Mouse (Mus musculus) kidney, postnatal 0 days (tissue): ENCODE measurements around the gene Gm6588. TPM values are rescaled to one million over a fixed set of nuclear protein-coding genes. Genes with fewer than 3 reads are reported as not detected.
A peak's percentile ranks its signal among the peaks of the same experiment; 100 is the strongest.

Source experiments
- ATAC-seq: fragments of 200-750 bp; cut with Nextera tagmentation; replicated peaks from 2 replicates; pipeline ENCODE4 v1.8.0; 2017; ENCODE audit warnings: low read depth, moderate number of reproducible peaks, moderate TSS enrichment, moderate library complexity; ENCODE audit not compliant: low FRiP score
- DNase-seq: peaks from one replicate; pipeline ENCODE4 v3.0.0-alpha.2; 2016; ENCODE audit warnings: low spot score
- H3K27ac ChIP-seq: fragments of 300-500 bp; sonication (generic); 2 replicates; pipeline ENCODE4 v1.5.1; 2014; ENCODE audit warnings: mild to moderate bottlenecking
- H3K27me3 ChIP-seq: fragments of 300-500 bp; sonication (generic); 2 replicates; pipeline ENCODE4 v1.6.1; 2014; ENCODE audit warnings: low read length, mixed read lengths; ENCODE audit not compliant: insufficient read depth
- H3K36me3 ChIP-seq: fragments of 300-500 bp; sonication (generic); 2 replicates; pipeline ENCODE4 v1.6.1; 2014; ENCODE audit warnings: low read length, mixed read lengths; ENCODE audit not compliant: insufficient read depth
- H3K4me1 ChIP-seq: fragments of 300-500 bp; sonication (generic); replicated peaks from 2 replicates; pipeline ENCODE4 v1.6.1; 2014; ENCODE audit warnings: antibody characterized with exemption, low read length, mixed read lengths; ENCODE audit not compliant: insufficient read depth
- H3K4me2 ChIP-seq: fragments of 300-500 bp; sonication (generic); 2 replicates; pipeline ENCODE4 v1.6.1; 2014; ENCODE audit warnings: mild to moderate bottlenecking, low read length, moderate library complexity, mixed read lengths
- H3K4me3 ChIP-seq: fragments of 300-500 bp; sonication (generic); replicated peaks from 2 replicates; pipeline ENCODE4 v1.5.1; 2014; ENCODE audit warnings: low read depth, low read length
- H3K9ac ChIP-seq: fragments of 300-500 bp; sonication (generic); 2 replicates; pipeline ENCODE4 v1.6.1; 2014; ENCODE audit warnings: low read depth, low read length
- H3K9me3 ChIP-seq: fragments of 300-500 bp; sonication (generic); replicated peaks from 2 replicates; pipeline ENCODE4 v1.6.1; 2016; ENCODE audit warnings: low read length, inconsistent platforms, mixed read lengths
- CTCF ChIP-seq: IDR thresholded peaks from 2 replicates; pipeline ENCODE4 v1.5.1; 2016; ENCODE audit warnings: antibody characterized with exemption, low read depth, mild to moderate bottlenecking, moderate library complexity
- WGBS: fragments of 180-500 bp; shearing (Covaris S2); extraction: QIAGEN DNeasy Blood & Tissue Kit; methylation state at CpG from one replicate; pipeline ENCODE4 v1.1.7; 2014; 5-methylcytosine and 5-hydroxymethylcytosine counted together
- polyA plus RNA-seq: library from polyadenylated mRNA; unstranded; fragments of >200 nt; fragmentation: Nextera tagmentation; extraction: Ambion mirVana; gene quantifications from 2 replicates; pipeline ENCODE4 v1.2.1, GENCODE M21; 2015

Gm6588 gene
- polyA plus RNA-seq, 1 experiment from 2014 or later: not detected

DNA sequence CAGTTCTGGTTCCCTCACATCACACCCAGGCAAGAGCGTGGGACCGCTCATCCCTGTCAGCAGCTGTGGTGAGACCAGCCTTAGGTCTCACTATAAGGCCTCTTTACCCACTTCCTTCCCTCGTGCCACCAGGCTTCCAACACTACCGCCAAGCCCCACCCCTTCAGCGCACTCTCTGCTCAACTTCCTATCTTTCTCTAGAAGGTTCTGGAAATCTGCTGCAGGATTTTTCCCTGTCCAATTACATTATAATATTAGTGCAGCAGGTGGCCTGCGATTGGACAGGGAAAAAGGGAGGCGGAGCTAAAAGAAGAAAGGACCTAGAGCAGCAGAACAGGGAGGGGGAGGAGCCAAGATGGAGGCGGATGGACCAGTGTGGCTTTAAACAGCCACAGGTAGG is 33.8 kb downstream of the Gm6588 start:
- no peak for ATAC-seq
- no peak overlapping the region for H3K4me2 ChIP-seq
- TF ChIP-seq CTCF: no peak
- no peak overlapping the region for H3K4me3 ChIP-seq
- no peaks in the 10 kb centered on the region for H3K27me3 ChIP-seq
- DNase-seq: no peak
- H3K9me3 ChIP-seq: no peaks in the 10 kb centered on the region
- no peak overlapping the region for H3K27ac ChIP-seq
- H3K36me3 ChIP-seq: no peaks in the 10 kb centered on the region
- no peak overlapping the region for H3K9ac ChIP-seq
- H3K4me1 ChIP-seq: no peaks in the 10 kb centered on the region
- 76% methylated on average over 8 of the region's 8 CpGs for WGBS

DNA sequence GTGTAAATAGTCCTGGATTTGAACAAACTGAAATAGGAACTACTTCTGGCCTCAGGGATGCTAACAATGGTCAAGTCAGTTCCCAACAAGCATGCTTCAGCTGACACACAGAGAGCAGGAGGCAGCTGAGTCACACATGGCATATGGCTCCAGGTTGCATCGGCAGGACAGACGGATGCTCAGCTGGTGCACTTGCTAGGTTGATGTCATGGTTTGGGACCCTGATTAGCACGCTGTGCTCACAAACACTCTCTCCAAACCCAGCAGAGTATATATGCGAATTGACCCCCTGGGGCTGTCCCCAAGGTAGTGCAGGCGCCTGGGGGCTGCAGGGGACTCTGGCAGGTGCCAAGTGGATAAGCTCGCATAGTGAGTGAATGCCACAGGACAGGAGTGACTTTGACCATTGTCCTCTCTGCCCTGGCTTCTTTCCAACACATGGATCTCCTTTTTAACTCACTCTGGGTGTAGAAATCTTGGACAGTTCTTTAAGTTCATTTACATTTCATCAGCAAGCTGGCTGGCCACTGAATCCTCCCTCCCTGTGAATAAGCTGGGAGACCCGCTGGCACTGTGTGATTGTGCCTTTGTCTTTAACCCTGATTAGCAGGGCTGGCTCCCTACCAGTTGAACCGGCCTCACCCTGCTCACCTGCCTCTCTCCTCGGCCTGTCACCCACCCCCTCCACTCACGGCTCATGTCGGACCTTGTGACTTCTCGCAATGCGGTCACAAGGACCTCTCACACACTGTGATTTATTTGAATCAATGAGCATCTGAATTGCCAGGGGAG is 35.9 kb downstream of the Gm6588 start:
- Histone ChIP-seq H3K4me1 (no peaks in the 10 kb centered on the region), H3K36me3 (no peaks in the 10 kb centered on the region), H3K9ac (no peak overlapping the region), H3K9me3 (no peaks in the 10 kb centered on the region), H3K4me3 (no peak overlapping the region), H3K27ac (no peak overlapping the region), H3K27me3 (no peaks in the 10 kb centered on the region), H3K4me2 (no peak overlapping the region)
- TF ChIP-seq CTCF: no peak
- ATAC-seq (no peak), DNase-seq (no peak)
- WGBS: 30% methylated on average over 13 of the region's 13 CpGs

DNA sequence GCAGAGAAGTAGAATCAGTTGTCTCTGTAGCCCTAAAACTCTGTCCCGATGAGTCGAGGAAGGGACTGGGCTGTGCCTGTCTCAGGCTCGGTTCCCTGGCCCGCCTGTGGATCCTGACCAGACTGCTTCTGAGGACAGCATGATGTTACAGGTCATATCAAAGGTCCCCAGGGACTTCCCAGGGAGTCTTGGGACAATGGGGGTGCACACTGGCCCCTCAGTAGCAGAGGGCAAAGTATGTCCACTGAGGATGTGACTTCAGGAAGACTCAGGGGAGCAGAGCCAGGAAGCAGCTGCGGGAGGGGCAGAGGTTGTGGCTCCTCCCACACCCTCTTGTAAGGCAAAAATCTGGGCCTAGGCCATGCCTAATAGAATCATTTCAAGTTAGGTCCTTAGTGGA is 37.2 kb downstream of the Gm6588 start:
- H3K27me3 ChIP-seq: no peaks in the 10 kb centered on the region
- no peak overlapping the region for H3K4me3 ChIP-seq
- H3K9me3 ChIP-seq: no peaks in the 10 kb centered on the region
- 70% methylated on average over 5 of the region's 5 CpGs for WGBS
- ATAC-seq (no peak), DNase-seq (no peak)
- no peaks in the 10 kb centered on the region for H3K36me3 ChIP-seq
- TF ChIP-seq CTCF: no peak
- H3K4me2 ChIP-seq: no peak overlapping the region
- H3K4me1 ChIP-seq: no peaks in the 10 kb centered on the region
- H3K9ac ChIP-seq: no peak overlapping the region
- H3K27ac ChIP-seq: no peak overlapping the region

GRCm38 (mm10) chr5:112487504-112487903 is 38.3 kb downstream of the Gm6588 start:
- Histone ChIP-seq H3K36me3 (no peaks in the 10 kb centered on the region), H3K4me3 (no peak overlapping the region), H3K9me3 (no peaks in the 10 kb centered on the region), H3K27me3 (no peaks in the 10 kb centered on the region), H3K9ac (no peak overlapping the region), H3K4me1 (no peaks in the 10 kb centered on the region), H3K27ac (no peak overlapping the region), H3K4me2 (no peak overlapping the region)
- ATAC-seq (no peak), DNase-seq (no peak)
- no peak for TF ChIP-seq CTCF
- 100% methylated on average over 1 of the region's 1 CpGs for WGBS

- TF ChIP-seq CTCF: no peak
- Histone ChIP-seq H3K36me3 (no peaks in the 10 kb centered on the region), H3K4me2 (no peak overlapping the region), H3K27me3 (no peaks in the 10 kb centered on the region), H3K9me3 (no peaks in the 10 kb centered on the region), H3K4me3 (no peak overlapping the region), H3K4me1 (no peaks in the 10 kb centered on the region), H3K9ac (no peak overlapping the region), H3K27ac (no peak overlapping the region)
- ATAC-seq: no peak
- no peak for DNase-seq
- WGBS: 60% methylated on average over 8 of the region's 8 CpGs
Observed at GRCm38 (mm10) chr5:112488101-112488776, 39.0 kb downstream of the Gm6588 start.

DNA sequence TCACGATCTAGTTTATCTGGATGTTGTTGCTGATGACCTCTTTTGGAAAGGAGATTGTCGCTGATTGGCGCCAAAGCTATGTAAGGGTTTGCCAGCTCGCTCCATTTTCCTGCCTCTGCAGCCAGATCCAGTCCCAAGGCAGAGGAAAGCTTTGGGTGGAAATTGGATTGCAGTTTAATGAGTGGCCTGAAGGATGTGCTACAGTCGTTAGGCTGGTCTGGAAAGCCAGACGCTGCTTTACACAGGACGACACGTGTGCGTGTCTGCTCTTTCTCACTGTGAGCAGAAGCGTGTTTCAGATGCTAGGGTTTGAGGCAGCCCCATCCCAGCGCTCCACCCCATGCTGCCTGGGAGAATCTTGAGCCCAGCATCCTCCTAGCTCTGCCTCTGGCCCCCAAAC is 42.3 kb downstream of the Gm6588 start:
- peak; percentile 54 for TF ChIP-seq CTCF

More for the DNA sequence above, 42.3 kb downstream of the Gm6588 start:
- ATAC-seq: no peak
- Histone ChIP-seq H3K4me2 (no peak overlapping the region), H3K27ac (no peak overlapping the region), H3K4me1 (no peaks in the 10 kb centered on the region), H3K9me3 (no peaks in the 10 kb centered on the region), H3K27me3 (no peaks in the 10 kb centered on the region), H3K36me3 (no peaks in the 10 kb centered on the region), H3K9ac (no peak overlapping the region), H3K4me3 (no peak overlapping the region)
- DNase-seq: peak; percentile 38
- 53% methylated on average over 11 of the region's 11 CpGs for WGBS
